Mouse (Mus musculus) frontal cortex, postnatal 25 days (tissue): ENCODE measurements around the gene Cabin1.

Experiments
- DNase-seq, 2 experiments: peaks; one replicate each; pipeline ENCODE4 v3.0.0; 2022; ENCODE audit warnings: low spot score in 2 of 2

Gene Cabin1

DNA sequence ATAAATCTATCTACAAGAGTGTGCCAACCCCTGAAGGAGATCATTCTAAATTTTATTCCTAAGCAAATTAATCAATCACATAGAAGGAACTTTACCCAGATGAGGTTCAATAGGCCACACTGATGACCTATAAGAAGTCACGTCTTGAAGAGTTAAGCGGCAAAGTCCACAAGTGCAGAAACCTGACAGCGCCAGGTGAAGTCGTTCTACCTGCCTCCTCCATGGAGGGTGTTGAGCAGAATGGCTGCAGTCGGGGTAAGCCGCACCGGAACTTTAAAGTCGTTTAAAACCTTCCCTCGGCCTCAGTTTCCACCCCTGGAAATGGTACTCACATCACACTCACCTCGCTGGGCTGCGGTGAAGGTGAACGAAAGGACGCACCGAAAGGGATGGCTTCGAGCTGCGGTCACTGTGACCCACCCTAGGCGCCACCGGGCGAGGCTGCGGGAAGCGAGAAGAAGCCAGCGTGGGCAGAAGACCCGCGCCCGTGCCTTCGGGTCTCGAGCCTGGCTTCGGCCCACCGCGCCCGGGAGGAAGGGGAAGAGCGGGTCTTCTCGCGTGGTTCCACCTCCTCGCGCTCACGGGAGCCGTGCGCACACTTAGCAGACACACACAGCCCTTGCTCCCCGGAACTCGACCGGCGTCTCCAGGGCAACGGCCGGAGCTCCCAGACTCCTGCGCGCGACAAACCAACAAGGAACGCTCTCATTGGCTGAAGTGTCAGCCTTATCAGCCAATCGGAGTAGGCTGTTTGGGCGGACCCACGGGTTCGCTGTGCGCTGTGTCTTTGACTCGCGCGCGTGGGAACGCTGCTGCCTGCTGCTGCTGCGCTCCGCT, at the start of gene Cabin1:
TSS of gene Cabin1 (minus strand) at position 660 of the 837 bp plus-strand sequence.
- peak; percentile 94 to 96 for DNase-seq

DNA sequence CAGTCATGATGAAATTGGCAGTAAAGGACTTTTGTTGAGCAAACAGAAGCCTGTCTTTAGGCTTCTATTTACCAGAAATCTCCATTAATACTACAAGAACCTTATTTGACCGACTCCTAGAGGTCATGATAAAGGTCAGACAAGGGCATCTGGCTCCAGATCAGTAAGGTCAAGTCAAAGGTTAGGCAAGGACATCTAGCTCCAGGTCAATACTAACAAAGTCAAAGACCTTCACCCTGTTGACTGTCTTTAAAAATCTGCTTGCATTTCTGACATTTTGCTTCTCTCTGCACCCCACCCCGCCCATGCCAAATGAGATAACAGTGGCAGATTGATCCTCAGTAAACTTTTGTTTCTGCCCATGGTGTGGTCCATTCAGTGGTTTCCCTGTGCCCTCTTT, 40.1 kb upstream of the Cabin1 start:
- DNase-seq, result no peak

DNA sequence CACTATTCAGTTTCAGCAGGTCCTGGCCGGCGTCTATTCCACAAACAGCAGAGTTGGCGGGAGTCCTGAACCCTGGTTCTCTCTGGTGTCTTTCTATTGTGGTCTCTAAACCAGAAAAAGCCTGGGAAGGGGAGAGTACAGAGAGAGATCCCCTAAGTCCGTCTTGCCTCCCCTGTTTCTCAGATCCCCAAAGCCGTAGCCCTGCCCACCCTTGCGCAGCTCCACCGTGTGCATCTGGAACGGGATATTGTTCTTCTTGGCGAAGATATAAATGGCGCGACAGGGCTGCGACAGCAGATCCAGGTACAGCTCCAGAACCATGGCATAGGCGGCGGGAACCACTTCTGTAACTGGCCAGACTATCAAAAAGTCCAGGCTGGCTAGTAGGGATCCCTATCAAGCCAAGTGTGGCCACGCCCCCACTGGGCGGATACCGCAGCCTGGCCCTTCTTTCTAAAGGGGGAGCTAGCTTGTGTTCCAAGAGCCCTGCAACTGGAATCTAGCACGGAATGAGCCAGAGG, 34.1 kb upstream of the Cabin1 start, which contains the start of gene Gstt1:
TSS of gene Gstt1 (minus strand) at position 409 of the 521 bp plus-strand sequence.
- no peak for DNase-seq

DNA sequence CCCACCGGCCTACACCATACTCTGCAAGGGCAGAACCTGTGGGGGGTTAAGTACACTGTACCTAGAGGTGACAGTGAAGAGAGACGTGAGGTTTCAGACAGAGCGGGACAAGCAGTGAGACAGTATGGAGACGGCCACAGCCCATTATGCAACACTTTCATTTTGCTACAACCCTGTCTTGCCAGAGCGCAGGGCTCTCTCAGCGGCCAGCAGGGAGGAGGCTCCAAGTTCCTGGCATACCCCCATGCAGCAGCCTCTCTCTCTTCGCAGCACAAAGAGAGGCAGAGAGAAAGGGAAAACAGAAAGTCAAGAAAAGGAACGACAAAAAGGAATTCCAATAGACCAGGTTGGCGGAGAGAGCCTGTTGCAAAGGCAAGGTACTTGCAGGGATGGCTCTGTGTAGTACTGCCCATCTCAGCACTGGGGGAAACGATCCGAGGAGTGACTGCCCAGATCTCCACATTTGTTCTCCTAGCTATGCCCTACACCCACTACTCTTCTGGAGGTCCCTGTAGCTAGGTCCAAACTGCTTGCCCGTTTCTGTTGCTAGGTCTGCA, 33.6 kb upstream of the Cabin1 start:
- DNase-seq, result no peak

- DNase-seq, result no peak
Measured at GRCm38 (mm10) chr10:75796731-75797516, 32.8 kb upstream of the Cabin1 start.

GRCm38 (mm10) chr10:75794880-75795279, 30.7 kb upstream of the Cabin1 start:
- no peak for DNase-seq

GRCm38 (mm10) chr10:75790773-75791172, 26.6 kb upstream of the Cabin1 start:
- DNase-seq, result no peak

- no peak for DNase-seq
Measured at GRCm38 (mm10) chr10:75789841-75790240, 25.7 kb upstream of the Cabin1 start.

DNA sequence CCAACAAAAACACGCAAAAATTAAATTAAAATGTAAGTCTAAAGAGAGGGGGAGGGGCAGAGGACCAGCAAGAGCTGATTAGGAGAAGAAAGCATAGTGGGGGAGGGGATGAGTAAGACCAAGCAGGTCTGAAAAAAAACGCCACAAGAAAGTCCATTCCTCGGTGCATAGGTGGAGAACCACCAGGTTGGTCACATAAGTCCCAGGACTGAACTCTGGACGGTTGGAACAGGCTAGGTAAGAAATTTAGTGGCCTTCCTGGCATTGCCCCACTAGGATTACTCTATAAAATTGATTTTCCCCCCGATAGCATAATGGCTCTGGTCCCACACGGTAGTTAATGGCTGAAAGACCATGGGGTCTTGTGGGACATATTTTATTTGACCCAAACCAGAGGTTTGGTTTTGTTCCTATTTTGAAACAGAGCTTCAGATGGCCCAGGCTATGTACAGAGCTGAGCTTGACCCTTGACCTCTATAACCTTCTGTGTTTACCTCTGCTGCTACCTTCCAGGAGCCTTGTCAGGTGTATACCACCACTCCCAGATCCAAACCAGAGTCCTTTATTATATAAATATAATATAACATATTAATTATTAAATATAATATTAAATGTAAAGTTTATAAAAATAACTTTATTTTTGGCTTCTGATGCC, 25.1 kb upstream of the Cabin1 start:
- DNase-seq, result no peak

DNA sequence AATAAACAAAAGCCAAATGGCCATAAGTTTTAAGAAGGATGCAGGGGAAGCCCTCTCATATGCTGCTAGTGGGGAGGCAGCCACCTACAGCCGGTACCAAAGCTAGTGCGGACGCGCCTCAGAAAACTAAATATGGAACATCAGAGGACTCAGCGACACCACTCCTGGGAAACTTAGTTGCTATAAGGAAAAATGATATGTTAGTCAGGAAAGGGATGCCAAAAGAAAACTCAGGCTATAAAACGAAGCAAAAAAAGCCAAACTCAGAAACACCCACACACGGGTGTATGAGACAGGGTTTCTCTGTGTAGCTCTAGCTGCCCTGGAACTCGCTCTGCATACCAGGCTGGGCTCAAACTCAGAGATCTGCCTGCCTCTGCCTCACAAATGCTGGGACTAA, 24.1 kb upstream of the Cabin1 start:
- DNase-seq, result no peak

DNA sequence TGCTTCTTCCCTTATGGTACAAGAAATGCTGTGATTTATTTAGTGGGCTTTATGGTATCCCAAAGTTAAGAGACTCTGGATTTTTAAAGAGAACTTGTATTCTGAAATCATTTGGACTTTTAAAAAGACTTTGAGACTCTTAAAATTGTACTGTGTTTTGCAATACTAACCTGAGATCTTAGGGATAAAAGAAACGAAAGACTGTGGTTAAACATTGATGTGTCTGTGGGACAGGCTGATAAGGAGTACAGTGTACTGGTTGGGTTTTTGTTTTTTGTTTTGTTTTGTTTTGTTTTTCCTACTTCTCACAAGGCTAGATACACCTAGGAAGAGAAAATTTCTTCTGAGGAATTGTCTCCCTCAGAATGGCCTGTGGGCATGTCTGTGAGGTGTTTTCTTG, 21.3 kb upstream of the Cabin1 start:
- no peak for DNase-seq

GRCm38 (mm10) chr10:75780769-75781578, 16.8 kb upstream of the Cabin1 start, which contains the start of the genes Gm20441 and Gstt3:
Gene Gm20441 (minus strand): TSS chr10:75780954.
Gene Gstt3 (minus strand): TSS chr10:75781414.
- no peak for DNase-seq

- no peak for DNase-seq
Measured at GRCm38 (mm10) chr10:75779206-75780174, 15.3 kb upstream of the Cabin1 start.

- DNase-seq, result no peak
Measured at GRCm38 (mm10) chr10:75777885-75778284, 13.7 kb upstream of the Cabin1 start.

- DNase-seq, result no peak
Measured at GRCm38 (mm10) chr10:75776562-75776961, 12.4 kb upstream of the Cabin1 start.

DNA sequence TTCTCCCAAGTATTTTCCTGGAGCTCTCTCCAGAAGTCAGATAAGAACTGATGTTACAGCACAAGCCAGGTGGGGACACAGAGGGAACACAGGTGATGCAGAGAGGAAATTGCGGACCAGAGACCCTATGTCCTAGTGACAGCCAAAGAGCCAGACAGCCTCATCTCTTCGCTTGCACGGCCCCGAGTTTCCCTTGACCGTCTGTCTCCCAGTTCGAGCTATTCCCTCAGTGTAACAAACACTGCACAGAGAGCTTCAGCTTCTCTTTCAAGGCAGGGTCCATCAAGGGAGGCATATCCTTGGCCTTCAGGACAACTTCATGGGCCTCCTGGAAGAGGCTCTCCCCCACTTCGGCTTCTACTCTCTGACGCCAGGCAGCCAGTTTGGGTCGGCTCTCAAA, 10.4 kb upstream of the Cabin1 start:
- DNase-seq, result no peak

- no peak for DNase-seq
Measured at GRCm38 (mm10) chr10:75774102-75774501, 10.0 kb upstream of the Cabin1 start.

- peak; percentile 44 to 64 for DNase-seq
Measured at GRCm38 (mm10) chr10:75772795-75773664, 8.9 kb upstream of the Cabin1 start, which contains the start of gene Ddt. Gene Ddt (minus strand): TSS chr10:75773414.
